12 mouse cellular contexts compared by ENCODE assay signal in genomic region chr10:69466586-69466985, GRCm38 (mm10).
DNase-seq lines count a peak whose midpoint lies in the region; ATAC-seq and TF ChIP-seq lines count a peak whose summit lies in the region.
"Had no signal": no experiment of that assay in that cellular context is flagged by ENCODE, and none has a peak within 500 bp of the region (broad histone marks: within the 10 kb centered on the region; RNA-seq: fewer than 3 reads in every experiment).

No protein-coding gene starts in this region.

- H3K4me1 ChIP-seq in embryonic facial prominence, embryonic 11.5 days (ENCODE audit: control insufficient read depth, insufficient read depth, low read length): no peaks in the 10 kb centered on the region
- H3K4me1 ChIP-seq in hindbrain, embryonic 12.5 days: peaks cover 42% of the 10 kb centered on the region
- peaks cover 19% of the 10 kb centered on the region; the same call in 1 of the 2 replicates for H3K4me1 ChIP-seq in midbrain, postnatal 0 days (ENCODE audit: insufficient read depth, low read length)
- no peaks in the 10 kb centered on the region for H3K4me1 ChIP-seq in kidney, adult 2 months (ENCODE audit: control insufficient read depth, insufficient read depth, low read length)

- H3K9ac ChIP-seq in embryonic facial prominence, embryonic 11.5 days (replicated peaks; ENCODE audit: low read length): no peak overlapping the region
- H3K9ac ChIP-seq in hindbrain, embryonic 12.5 days: no peak overlapping the region
- no peak overlapping the region for H3K9ac ChIP-seq in midbrain, postnatal 0 days (replicated peaks; ENCODE audit: low read length, poor library complexity, severe bottlenecking)

- no peak overlapping the region for H3K4me2 ChIP-seq in embryonic facial prominence, embryonic 11.5 days (ENCODE audit: low read depth, low read length)
- peak overlapping the region; percentile 36 for H3K4me2 ChIP-seq in hindbrain, embryonic 12.5 days (replicated peaks)
- H3K4me2 ChIP-seq in midbrain, postnatal 0 days (ENCODE audit: low read depth, low read length, poor library complexity, severe bottlenecking): no peak overlapping the region

- no peak for TF ChIP-seq CTCF in midbrain, postnatal 0 days (IDR thresholded peaks at IDR 0.05)
- no peak for TF ChIP-seq CTCF in kidney, adult 2 months (conservative IDR thresholded peaks at IDR 0.05; ENCODE audit: insufficient read depth, insufficient read length, low read depth, low read length)

- no peak for TF ChIP-seq POLR2A in kidney, adult 2 months (IDR thresholded peaks at IDR 0.05; ENCODE audit: low read depth, low read length)

- 0 out of 2 replicates have a peak, but pooled peaks have one; percentile 35 for ATAC-seq in embryonic facial prominence, embryonic 11.5 days (replicated peaks; ENCODE audit: insufficient number of reproducible peaks, low FRiP score, low TSS enrichment, low read depth)
- ATAC-seq in hindbrain, embryonic 12.5 days (ENCODE audit: low FRiP score): peak; percentile 73
- ATAC-seq in midbrain, postnatal 0 days (ENCODE audit: low FRiP score): no peak

- H3K9me3 ChIP-seq in embryonic facial prominence, embryonic 11.5 days (replicated peaks; ENCODE audit: control insufficient read depth, low read length): no peaks in the 10 kb centered on the region
- no peaks in the 10 kb centered on the region for H3K9me3 ChIP-seq in hindbrain, embryonic 12.5 days (replicated peaks)
- no peaks in the 10 kb centered on the region for H3K9me3 ChIP-seq in midbrain, postnatal 0 days (ENCODE audit: low read length)

- H3K27ac ChIP-seq in embryonic facial prominence, embryonic 11.5 days (replicated peaks; ENCODE audit: low read depth, low read length): no peak overlapping the region
- H3K27ac ChIP-seq in hindbrain, embryonic 12.5 days: peak overlapping the region; percentile 92
- peak overlapping the region; percentile 92 for H3K27ac ChIP-seq in midbrain, postnatal 0 days (ENCODE audit: low read depth, low read length)
- H3K27ac ChIP-seq in kidney, adult 2 months (ENCODE audit: insufficient read depth, low read depth, low read length): no peak overlapping the region

- no peaks in the 10 kb centered on the region for H3K27me3 ChIP-seq in embryonic facial prominence, embryonic 11.5 days (ENCODE audit: control insufficient read depth, insufficient read depth, low read length)
- H3K27me3 ChIP-seq in hindbrain, embryonic 12.5 days: no peaks in the 10 kb centered on the region
- H3K27me3 ChIP-seq in midbrain, postnatal 0 days (ENCODE audit: insufficient read depth, low read length): no peaks in the 10 kb centered on the region
- no peaks in the 10 kb centered on the region for H3K27me3 ChIP-seq in kidney, adult 2 months (replicated peaks; ENCODE audit: control insufficient read depth, insufficient read depth, low read length)

- 44% methylated on average over 4 of the region's 4 CpGs for WGBS in embryonic facial prominence, embryonic 11.5 days
- 15% methylated on average over 4 of the region's 4 CpGs for WGBS in hindbrain, embryonic 12.5 days
- 12% methylated on average over 4 of the region's 4 CpGs for WGBS in midbrain, postnatal 0 days
- WGBS in kidney, adult 2 months: 40% methylated on average over 4 of the region's 4 CpGs

- no peaks in the 10 kb centered on the region for H3K36me3 ChIP-seq in embryonic facial prominence, embryonic 11.5 days (replicated peaks; ENCODE audit: control insufficient read depth, insufficient read depth, low read depth, low read length)
- no peaks in the 10 kb centered on the region for H3K36me3 ChIP-seq in hindbrain, embryonic 12.5 days
- H3K36me3 ChIP-seq in midbrain, postnatal 0 days (ENCODE audit: insufficient read depth, low read length): no peaks in the 10 kb centered on the region
- no peaks in the 10 kb centered on the region for H3K36me3 ChIP-seq in kidney, adult 2 months (ENCODE audit: control insufficient read depth, insufficient read depth, low read length)

- DNase-seq in gastrocnemius, postnatal 14 days: peak; percentile 38
- DNase-seq in gastrocnemius, postnatal 10 days: no peak
- no peak for DNase-seq in embryonic facial prominence, embryonic 11.5 days (ENCODE audit: low spot score)
- peak; percentile 24 for DNase-seq in midbrain, postnatal 0 days (ENCODE audit: low spot score)
- no peak for DNase-seq in c-Kit-positive CD71-positive TER-119-positive erythroid progenitor cells, embryonic 14.5 days (ENCODE audit: low spot score)
- no peak for DNase-seq in urinary bladder, adult 2 months (ENCODE audit: low spot score)
- DNase-seq in kidney, adult 2 months: no peak
- DNase-seq: adrenal gland, postnatal 36 days; cerebellum, postnatal 14 days; kidney, adult 11 months; lung, postnatal 36 days had no signal

- H3K4me3 ChIP-seq in embryonic facial prominence, embryonic 11.5 days (ENCODE audit: low read depth, low read length): no peak overlapping the region
- H3K4me3 ChIP-seq in hindbrain, embryonic 12.5 days: no peak overlapping the region
- no peak overlapping the region for H3K4me3 ChIP-seq in midbrain, postnatal 0 days (ENCODE audit: low read depth, low read length)
- no peak overlapping the region for H3K4me3 ChIP-seq in kidney, adult 2 months (ENCODE audit: insufficient read depth, low read depth, low read length)

- intact Hi-C loops in gastrocnemius, postnatal 14 days (cut with DNase I; ENCODE audit: low total_unique reads): no loop called here

Comparison
In these comparisons a context has a peak if more than half of its experiments do, and no peak if none do; other contexts are left out.
1. DNase-seq: peak in gastrocnemius, postnatal 14 days (single experiment) and midbrain, postnatal 0 days (single experiment); none in gastrocnemius, postnatal 10 days (single experiment), embryonic facial prominence, embryonic 11.5 days (single experiment), c-Kit-positive CD71-positive TER-119-positive erythroid progenitor cells, embryonic 14.5 days (single experiment), urinary bladder, adult 2 months (single experiment) and kidney, adult 2 months (single experiment).
2. H3K27ac ChIP-seq: peak in hindbrain, embryonic 12.5 days (single experiment) and midbrain, postnatal 0 days (single experiment); none in embryonic facial prominence, embryonic 11.5 days (single experiment) and kidney, adult 2 months (single experiment).